Mouse (Mus musculus): ENCODE measurements at regions not wholly inside any gene's neighbourhood (a gene's known extent, or its start where the extent isn't known, plus 50 kb on each side); places are given as distances from the start of the nearest gene placed in this dataset.

GRCm38 (mm10) chr1:91732461-91732861 is 68.8 kb upstream of the Twist2 start:
- TF ChIP-seq CTCF (IDR thresholded peaks at IDR 0.05; ENCODE audit: extremely low read depth, insufficient read depth, insufficient read length, insufficient replicate concordance) (no peak), POLR2A (IDR thresholded peaks at IDR 0.05; ENCODE audit: low read depth, low read length) (no peak)
